Mouse (Mus musculus) hindbrain, embryonic 14.5 days (tissue): ENCODE data around the gene Max. TPM values are rescaled to one million over a fixed set of nuclear protein-coding genes. Genes with fewer than 3 reads are reported as not detected.

Experiments used
- ATAC-seq: fragments of 200-750 bp; cut with Nextera tagmentation; 2 replicates; pipeline ENCODE4 v1.8.0; 2017; ENCODE audit warnings: moderate number of reproducible peaks, mild to moderate bottlenecking, moderate TSS enrichment, moderate library complexity; ENCODE audit not compliant: low FRiP score
- DNase-seq: peaks from one replicate; pipeline ENCODE4 v3.0.0-alpha.2; 2015; ENCODE audit warnings: low spot score
- H3K27ac ChIP-seq: fragments of 300-500 bp; sonication (generic); 2 replicates; pipeline ENCODE4 v1.5.1; 2014; ENCODE audit warnings: mild to moderate bottlenecking, moderate library complexity
- H3K27me3 ChIP-seq: fragments of 300-500 bp; sonication (generic); 2 replicates; pipeline ENCODE4 v1.6.1; 2014; ENCODE audit warnings: mild to moderate bottlenecking, low read length, mixed read lengths; ENCODE audit not compliant: control insufficient read depth, insufficient read depth
- H3K36me3 ChIP-seq: fragments of 300-500 bp; sonication (generic); replicated peaks from 2 replicates; pipeline ENCODE4 v1.6.1; 2014; ENCODE audit not compliant: control insufficient read depth, insufficient read depth
- H3K4me1 ChIP-seq: fragments of 300-500 bp; sonication (generic); replicated peaks from 2 replicates; pipeline ENCODE4 v1.6.1; 2014; ENCODE audit warnings: antibody characterized with exemption, low read length, mixed read lengths; ENCODE audit not compliant: control insufficient read depth, insufficient read depth
- H3K4me2 ChIP-seq: fragments of 300-500 bp; sonication (generic); replicated peaks from 2 replicates; pipeline ENCODE4 v1.6.1; 2014; ENCODE audit warnings: mild to moderate bottlenecking, moderate library complexity
- H3K4me3 ChIP-seq: fragments of 300-500 bp; sonication (generic); replicated peaks from 2 replicates; pipeline ENCODE4 v1.5.1; 2014; ENCODE audit warnings: mild to moderate bottlenecking, low read length
- H3K9ac ChIP-seq: fragments of 300-500 bp; sonication (generic); 2 replicates; pipeline ENCODE4 v1.6.1; 2014
- H3K9me3 ChIP-seq: fragments of 300-500 bp; sonication (generic); 2 replicates; pipeline ENCODE4 v1.6.1; 2016; ENCODE audit warnings: low read length; ENCODE audit not compliant: control insufficient read depth
- WGBS: fragments of 180-500 bp; shearing (Covaris S2); extraction: QIAGEN DNeasy Blood & Tissue Kit; methylation state at CpG from one replicate; pipeline ENCODE4 v1.1.7; 2014; 5-methylcytosine and 5-hydroxymethylcytosine counted together
- polyA plus RNA-seq: library from polyadenylated mRNA; unstranded; fragments of >200 nt; fragmentation: Nextera tagmentation; extraction: Ambion mirVana; gene quantifications from 2 replicates; pipeline ENCODE4 v1.2.1, GENCODE M21; 2014

The Max gene
- polyA plus RNA-seq, 1 experiment from 2014 or later, result 47.6 TPM

DNA sequence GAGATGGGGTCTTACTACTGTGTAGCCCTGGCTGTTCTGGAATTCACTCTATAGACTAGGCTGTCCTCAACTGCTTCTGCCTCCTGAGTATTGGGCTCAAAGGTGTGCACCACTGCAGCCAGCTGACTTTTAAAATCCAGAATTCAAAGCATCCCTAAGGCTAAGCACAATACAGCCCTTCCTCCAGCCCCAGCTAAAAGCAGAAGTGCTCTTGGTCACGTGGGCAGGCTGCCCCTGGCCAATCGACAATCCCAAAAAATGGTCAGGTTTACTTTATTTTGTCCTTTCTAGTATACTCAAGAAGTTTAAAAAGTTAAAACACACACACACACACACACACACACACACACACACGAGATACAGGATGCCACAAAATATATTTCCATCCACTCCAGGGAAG, 19.0 kb downstream of the Max start:
- no peak for ATAC-seq
- Histone ChIP-seq H3K4me3 (no peak overlapping the region), H3K4me2 (no peak overlapping the region), H3K36me3 (peaks cover 99% of the 10 kb centered on the region), H3K9ac (no peak overlapping the region), H3K27ac (no peak overlapping the region), H3K9me3 (no peaks in the 10 kb centered on the region), H3K4me1 (no peaks in the 10 kb centered on the region), H3K27me3 (no peaks in the 10 kb centered on the region)
- DNase-seq, result no peak
- 85% methylated on average over 3 of the region's 3 CpGs for WGBS

DNA sequence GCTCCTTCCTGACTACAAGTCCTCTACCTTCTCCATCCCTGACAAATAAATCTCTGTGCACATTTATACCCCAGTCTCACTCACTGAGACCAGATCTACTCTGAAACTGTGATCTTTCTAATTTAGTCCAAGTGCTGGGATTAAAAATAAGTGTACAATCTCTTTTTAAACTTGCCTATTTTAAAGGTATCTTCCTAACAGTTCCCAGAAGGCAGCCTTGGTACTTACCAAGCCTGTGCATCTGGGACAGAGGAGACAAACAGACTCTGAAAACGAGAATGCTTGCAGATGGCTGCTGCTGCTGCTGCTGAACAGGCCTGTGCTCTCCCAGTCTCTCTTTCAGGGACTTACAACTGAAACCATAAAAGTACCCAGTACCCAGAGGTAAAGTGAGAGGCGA, 19.5 kb downstream of the Max start:
- no peak overlapping the region for H3K4me3 ChIP-seq
- peaks cover 99% of the 10 kb centered on the region for H3K36me3 ChIP-seq
- no peak overlapping the region for H3K9ac ChIP-seq
- no peaks in the 10 kb centered on the region for H3K27me3 ChIP-seq
- H3K9me3 ChIP-seq, result no peaks in the 10 kb centered on the region
- H3K27ac ChIP-seq, result no peak overlapping the region
- DNase-seq (no peak), ATAC-seq (no peak)
- 91% methylated on average over 2 of the region's 2 CpGs for WGBS
- H3K4me1 ChIP-seq, result no peaks in the 10 kb centered on the region
- no peak overlapping the region for H3K4me2 ChIP-seq

DNA sequence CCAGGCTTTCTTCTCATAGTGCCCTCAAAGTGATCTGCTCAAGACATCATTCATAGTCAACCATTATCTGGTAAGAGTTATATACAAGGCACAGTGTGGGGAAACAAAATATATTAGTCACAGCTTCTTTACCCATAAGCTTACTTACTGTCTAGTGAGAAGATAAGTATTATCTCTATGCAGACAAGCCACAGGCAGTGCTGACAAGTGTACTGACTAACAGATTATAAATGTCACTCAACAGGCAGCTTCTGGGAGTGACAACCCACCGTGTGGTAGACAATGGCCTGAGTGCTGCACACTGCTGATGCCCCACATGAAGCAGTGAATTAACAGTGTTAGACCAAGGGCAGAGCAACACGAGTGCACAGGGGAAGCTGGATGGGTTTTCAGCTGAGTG, 20.5 kb downstream of the Max start:
- no peak overlapping the region for H3K27ac ChIP-seq
- peaks cover 100% of the 10 kb centered on the region for H3K36me3 ChIP-seq
- H3K9ac ChIP-seq, result no peak overlapping the region
- DNase-seq (no peak), ATAC-seq (no peak)
- 62% methylated on average over 2 of the region's 2 CpGs for WGBS
- H3K27me3 ChIP-seq, result no peaks in the 10 kb centered on the region
- no peak overlapping the region for H3K4me3 ChIP-seq
- no peaks in the 10 kb centered on the region for H3K9me3 ChIP-seq
- no peak overlapping the region for H3K4me2 ChIP-seq
- H3K4me1 ChIP-seq, result no peaks in the 10 kb centered on the region

DNA sequence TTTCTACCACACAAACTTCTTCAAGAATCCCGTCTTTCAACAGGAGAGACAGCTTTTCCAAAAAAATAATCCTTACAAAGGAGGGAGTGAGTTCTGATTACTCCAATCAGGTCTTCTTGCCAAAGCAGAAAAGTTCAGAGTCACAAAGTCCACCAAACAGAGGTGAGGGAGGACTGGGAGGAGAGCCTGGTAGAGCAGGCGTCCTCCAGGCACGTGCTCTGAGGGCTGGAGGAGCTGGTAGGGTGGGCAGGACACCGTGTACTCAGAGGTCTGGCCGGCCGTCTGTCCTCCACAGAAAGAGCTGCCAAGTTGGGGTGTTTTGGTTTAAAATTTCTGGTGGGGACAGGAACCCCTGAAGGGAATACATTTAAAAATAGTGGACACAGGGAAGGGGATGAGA, 24.0 kb downstream of the Max start:
- H3K36me3 ChIP-seq, result peaks cover 87% of the 10 kb centered on the region
- H3K4me3 ChIP-seq, result no peak overlapping the region
- WGBS, result 95% methylated on average over 6 of the region's 6 CpGs
- ATAC-seq, result no peak
- no peak for DNase-seq
- no peaks in the 10 kb centered on the region for H3K4me1 ChIP-seq
- no peak overlapping the region for H3K4me2 ChIP-seq
- H3K27ac ChIP-seq, result no peak overlapping the region
- H3K27me3 ChIP-seq, result no peaks in the 10 kb centered on the region
- H3K9me3 ChIP-seq, result no peaks in the 10 kb centered on the region
- no peak overlapping the region for H3K9ac ChIP-seq

DNA sequence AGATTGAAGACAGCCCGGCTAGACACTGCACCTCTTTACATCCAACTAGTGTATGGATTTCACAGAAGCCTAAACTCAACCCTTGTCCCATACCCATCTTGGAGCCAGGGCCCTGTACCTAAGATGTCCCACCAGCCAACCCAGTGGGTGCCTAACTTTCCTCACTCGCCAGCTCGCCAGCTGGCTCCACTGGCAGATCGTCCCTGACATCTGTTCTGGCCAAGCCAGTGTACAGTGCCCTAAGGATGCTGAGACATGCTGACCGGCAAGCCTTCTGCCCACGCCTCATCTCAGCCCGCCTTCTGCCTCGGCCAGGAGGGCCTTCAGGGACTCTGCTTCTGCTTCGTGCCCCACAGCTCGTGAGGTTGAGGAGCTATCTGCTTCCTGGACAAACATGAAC, 25.8 kb downstream of the Max start:
- Histone ChIP-seq H3K4me1 (0 out of 2 replicates have a peak, but pooled peaks cover 3% of the 10 kb centered on the region), H3K9me3 (no peaks in the 10 kb centered on the region), H3K9ac (no peak overlapping the region), H3K36me3 (peaks cover 69% of the 10 kb centered on the region), H3K4me3 (no peak overlapping the region), H3K4me2 (no peak overlapping the region), H3K27ac (no peak overlapping the region), H3K27me3 (no peaks in the 10 kb centered on the region)
- ATAC-seq (no peak), DNase-seq (no peak)
- 91% methylated on average over 10 of the region's 10 CpGs for WGBS

DNA sequence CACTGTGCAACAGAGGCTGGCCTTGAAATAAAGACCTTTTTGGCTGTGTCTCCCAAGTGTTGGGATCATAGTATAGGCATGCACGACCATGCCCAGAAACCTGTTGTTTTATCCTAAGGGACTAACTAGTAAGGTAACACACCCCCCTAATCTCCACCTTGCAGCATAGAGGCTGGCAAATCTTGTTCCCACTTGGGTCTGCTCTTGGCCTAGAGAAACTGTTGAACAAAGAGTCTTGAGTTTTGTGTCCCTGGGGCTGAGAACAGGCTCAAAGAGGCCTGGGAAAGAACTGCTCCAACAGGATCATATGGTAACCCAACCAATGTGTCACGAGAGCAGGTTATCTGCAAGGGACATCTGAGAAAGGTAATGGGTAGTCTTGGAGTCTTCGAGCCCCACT, 27.6 kb downstream of the Max start:
- 96% methylated on average over 3 of the region's 3 CpGs for WGBS
- Histone ChIP-seq H3K36me3 (peaks cover 51% of the 10 kb centered on the region), H3K4me2 (no peak overlapping the region), H3K4me1 (0 out of 2 replicates have a peak, but pooled peaks cover 3% of the 10 kb centered on the region), H3K9me3 (no peaks in the 10 kb centered on the region), H3K27ac (no peak overlapping the region), H3K9ac (no peak overlapping the region), H3K4me3 (no peak overlapping the region), H3K27me3 (no peaks in the 10 kb centered on the region)
- DNase-seq (no peak), ATAC-seq (no peak)

DNA sequence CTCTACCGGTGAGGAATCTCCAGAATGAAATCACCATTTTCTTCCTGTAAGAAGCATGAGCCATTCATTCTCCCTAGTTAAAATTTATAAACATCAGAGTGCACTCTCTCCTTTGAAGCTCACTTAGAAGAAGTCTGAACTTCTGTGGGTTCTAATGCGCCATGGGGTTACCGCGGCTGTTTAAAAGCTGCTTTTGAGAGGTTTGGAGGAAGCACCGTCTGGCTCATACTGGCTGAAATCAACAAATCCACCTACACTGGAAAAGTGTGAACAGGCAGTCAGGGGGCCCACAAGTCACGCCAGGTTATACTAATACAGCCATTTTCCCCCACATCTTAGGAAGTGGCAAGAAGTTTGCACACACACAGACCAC, 29.3 kb downstream of the Max start:
- Histone ChIP-seq H3K36me3 (peaks cover 34% of the 10 kb centered on the region), H3K4me2 (no peak overlapping the region), H3K4me3 (no peak overlapping the region), H3K9ac (no peak overlapping the region), H3K27me3 (no peaks in the 10 kb centered on the region), H3K4me1 (0 out of 2 replicates have a peak, but pooled peaks cover 3% of the 10 kb centered on the region), H3K27ac (no peak overlapping the region), H3K9me3 (no peaks in the 10 kb centered on the region)
- WGBS, result 86% methylated on average over 6 of the region's 6 CpGs
- no peak for DNase-seq
- no peak for ATAC-seq

DNA sequence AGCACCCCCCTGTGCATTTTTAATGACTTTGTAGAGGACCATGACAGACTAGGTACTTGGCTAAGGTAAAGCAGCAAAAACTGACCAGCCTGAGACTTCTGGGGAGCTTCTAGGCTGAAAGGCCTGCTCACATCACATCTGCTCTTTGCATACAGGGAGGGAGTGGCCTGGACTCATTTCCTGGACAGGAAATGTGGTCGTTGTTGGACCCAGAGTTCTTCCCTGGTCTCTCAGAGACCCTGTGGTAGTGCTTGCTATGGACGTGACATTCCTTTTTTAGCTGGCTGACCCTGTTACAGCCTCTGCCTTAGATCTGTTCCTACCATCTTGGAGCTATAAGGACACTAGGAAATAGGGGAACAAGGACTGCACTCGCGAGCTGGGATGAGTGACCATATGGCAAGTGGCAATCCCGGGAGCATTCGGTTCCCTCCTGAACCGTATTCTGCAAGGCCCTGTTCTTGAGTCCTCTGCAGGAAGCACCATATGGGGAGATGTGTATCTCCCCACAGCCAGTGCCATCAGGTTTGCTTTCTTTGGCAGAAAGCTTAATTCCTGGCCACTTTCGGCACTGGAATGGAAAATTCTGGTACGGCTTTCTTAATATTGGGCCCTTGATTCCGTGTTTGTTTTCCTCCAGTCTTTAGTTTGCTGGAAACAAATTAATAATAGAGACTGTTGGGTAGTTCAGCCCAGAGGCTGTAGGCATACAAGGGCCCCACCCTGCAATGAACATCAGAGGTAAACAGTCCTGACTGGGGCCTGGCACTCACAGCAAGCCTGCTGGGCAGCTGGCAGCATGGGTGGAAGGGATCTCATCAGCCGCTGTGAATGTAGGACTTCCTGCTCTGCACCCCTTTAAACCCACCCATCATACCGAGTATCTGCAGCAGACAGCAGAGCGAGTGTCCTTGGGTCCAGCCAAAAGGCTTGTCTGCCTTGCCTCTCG, 30.0 kb downstream of the Max start:
- peaks cover 27% of the 10 kb centered on the region for H3K36me3 ChIP-seq
- H3K9ac ChIP-seq, result no peak overlapping the region
- H3K4me3 ChIP-seq, result no peak overlapping the region
- DNase-seq (no peak), ATAC-seq (no peak)
- H3K4me1 ChIP-seq, result 0 out of 2 replicates have a peak, but pooled peaks cover 3% of the 10 kb centered on the region
- H3K9me3 ChIP-seq, result no peaks in the 10 kb centered on the region
- no peak overlapping the region for H3K4me2 ChIP-seq
- WGBS, result 80% methylated on average over 14 of the region's 14 CpGs
- H3K27me3 ChIP-seq, result no peaks in the 10 kb centered on the region
- peak overlapping the region; percentile 20; the same call in 1 of the 2 replicates for H3K27ac ChIP-seq

DNA sequence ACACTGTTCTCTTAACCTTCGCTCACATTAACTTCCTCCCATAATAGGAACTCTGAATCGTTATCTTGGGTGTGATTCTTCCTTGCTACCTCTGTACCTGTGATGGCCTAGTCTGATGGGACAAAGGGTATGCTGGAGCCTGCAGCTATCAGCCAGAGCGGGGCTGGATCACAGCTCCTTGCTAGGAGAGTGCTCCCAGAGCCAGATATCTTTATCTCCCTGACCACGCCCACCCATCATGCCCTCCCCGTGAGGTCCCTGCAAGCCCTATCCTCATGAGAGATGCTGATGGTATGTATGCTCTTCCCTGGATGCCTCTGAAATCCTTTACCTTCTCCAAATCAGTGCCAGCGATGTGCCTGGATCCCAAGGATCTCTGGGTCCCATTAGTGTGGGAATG, 31.8 kb downstream of the Max start:
- DNase-seq, result no peak
- H3K9me3 ChIP-seq, result no peaks in the 10 kb centered on the region
- H3K27ac ChIP-seq, result no peak overlapping the region
- 71% methylated on average over 6 of the region's 6 CpGs for WGBS
- H3K27me3 ChIP-seq, result no peaks in the 10 kb centered on the region
- no peak for ATAC-seq
- H3K4me3 ChIP-seq, result no peak overlapping the region
- H3K4me2 ChIP-seq, result no peak overlapping the region
- no peak overlapping the region for H3K9ac ChIP-seq
- H3K4me1 ChIP-seq, result 0 out of 2 replicates have a peak, but pooled peaks cover 3% of the 10 kb centered on the region
- peaks cover 9% of the 10 kb centered on the region for H3K36me3 ChIP-seq
